ENCODE assay signal across 13 mouse cellular contexts in genomic region chr1:135941259-135942006, GRCm38 (mm10). TPM values are rescaled to one million over a fixed set of nuclear protein-coding genes. Genes with fewer than 3 reads are reported as not detected.
DNase-seq lines count a peak whose midpoint lies in the region; ATAC-seq and TF ChIP-seq lines count a peak whose summit lies in the region.
"Had no signal": no experiment of that assay in that cellular context is flagged by ENCODE, and none has a peak within 500 bp of the region (broad histone marks: within the 10 kb centered on the region; RNA-seq: fewer than 3 reads in every experiment).

No protein-coding gene starts in this region.

- TF ChIP-seq CTCF in G1E (IDR thresholded peaks at IDR 0.05; ENCODE audit: low read depth, low read length) = no peak

- H3K4me1 ChIP-seq in G1E (ENCODE audit: insufficient read depth, low read depth, low read length) = peaks cover 32% of the 10 kb centered on the region

- H3K4me3 ChIP-seq in G1E (ENCODE audit: low read depth, low read length) = peak overlapping the region; percentile 28; the same call in 1 of the 2 replicates
- H3K4me3 ChIP-seq: forebrain, embryonic 12.5 days had no signal

- peaks cover 42% of the 10 kb centered on the region for H3K27me3 ChIP-seq in G1E (ENCODE audit: insufficient read depth, low read length)

- H3K36me3 ChIP-seq in G1E (replicated peaks) = no peaks in the 10 kb centered on the region
- H3K36me3 ChIP-seq: forebrain, embryonic 12.5 days had no signal

- no peaks in the 10 kb centered on the region for H3K9me3 ChIP-seq in G1E (replicated peaks)
- H3K9me3 ChIP-seq: forebrain, embryonic 12.5 days had no signal

- DNase-seq in 3T3-L1 (ENCODE audit: low read depth, low spot score) (peak; percentile 49), G1E (ENCODE audit: low spot score) (peak; percentile 55), adipocyte (ENCODE audit: low spot score) (no peak)
- no peak for DNase-seq in T-cell, adult 2 months (ENCODE audit: low spot score)
- no peak for DNase-seq in gastrocnemius, adult 18-20 months (ENCODE audit: low spot score)
- DNase-seq: adrenal gland, postnatal 10 days; kidney, postnatal 14 days; lung, postnatal 4 days had no signal

- peak; percentile 64 for ATAC-seq in G1E (ENCODE audit: extremely low read depth, insufficient number of reproducible peaks, low FRiP score, poor library complexity, severe bottlenecking)
- ATAC-seq in erythroid progenitor cell, adult 5-6 weeks (replicated peaks; ENCODE audit: low FRiP score, poor library complexity, severe bottlenecking) = peak; percentile 81
- peak; percentile 82 for ATAC-seq in megakaryocyte progenitor cell, adult 5-6 weeks (replicated peaks; ENCODE audit: poor library complexity)
- ATAC-seq: hindbrain, embryonic 16.5 days had no signal

RNA-seq across cellular contexts. Expression of gene Pkp1, which starts 22.4 kb away (rescaled TPM):
- total RNA-seq in G1E (2014; fragmentation: Nextera tagmentation) (not detected in 2 replicates), G1E (2017) (under 0.01 and 0.05 TPM in 2 replicates)
- not detected in 2 replicates for polyA plus RNA-seq in G1E (2012)
- total RNA-seq in erythroid progenitor cell, adult 5-6 weeks (2015; ENCODE audit: low replicate concordance) = not detected in 2 replicates
- not detected in 2 replicates for total RNA-seq in erythroid progenitor cell, adult 5-6 weeks (2017; ENCODE audit: low replicate concordance)
- total RNA-seq in megakaryocyte progenitor cell, adult 5-6 weeks (2015) = not detected in 2 replicates
- not detected in 2 replicates for total RNA-seq in megakaryocyte progenitor cell, adult 5-6 weeks (2017)
- total RNA-seq in gastrocnemius, adult 18-20 months (2021) = under 1 TPM in 1 of 2 experiments, not detected in 1; 0.09 TPM
- total RNA-seq: adrenal gland, postnatal 10 days; granulocyte monocyte progenitor cell, adult 5-6 weeks had no signal

Comparison
In these comparisons a context has a peak if more than half of its experiments do, and no peak if none do; other contexts are left out.
1. DNase-seq: peak in 3T3-L1 (single experiment) and G1E (single experiment); none in T-cell, adult 2 months (single experiment), adipocyte (single experiment) and gastrocnemius, adult 18-20 months (single experiment).
2. Peak in every context shown above with its lines, with median percentiles within 50 percentile points of each other: ATAC-seq.